Mouse (Mus musculus) heart, embryonic 11.5 days (tissue): ENCODE measurements around the gene Map2k4. TPM values are rescaled to one million over a fixed set of nuclear protein-coding genes. Genes with fewer than 3 reads are reported as not detected.

Experiments
- ATAC-seq: fragments of 200-750 bp; cut with Nextera tagmentation; replicated peaks from 2 replicates; pipeline ENCODE4 v1.8.0; 2017; ENCODE audit warnings: moderate library complexity; ENCODE audit not compliant: insufficient number of reproducible peaks, low FRiP score, low TSS enrichment
- H3K27ac ChIP-seq: fragments of 300-500 bp; sonication (generic); 2 replicates; pipeline ENCODE4 v1.5.1; 2014; ENCODE audit warnings: mild to moderate bottlenecking, low read depth, low read length
- H3K27me3 ChIP-seq: fragments of 300-500 bp; sonication (generic); 2 replicates; pipeline ENCODE4 v1.6.1; 2014; ENCODE audit warnings: mild to moderate bottlenecking, low read length, mixed read lengths; ENCODE audit not compliant: control insufficient read depth, insufficient read depth
- H3K36me3 ChIP-seq: fragments of 300-500 bp; sonication (generic); 2 replicates; pipeline ENCODE4 v1.6.1; 2014; ENCODE audit warnings: mild to moderate bottlenecking, low read length, moderate library complexity, mixed read lengths; ENCODE audit not compliant: control insufficient read depth, insufficient read depth
- H3K4me1 ChIP-seq: fragments of 300-500 bp; sonication (generic); 2 replicates; pipeline ENCODE4 v1.6.1; 2014; ENCODE audit warnings: low read length; ENCODE audit not compliant: control insufficient read depth, insufficient read depth
- H3K4me2 ChIP-seq: fragments of 300-500 bp; sonication (generic); 2 replicates; pipeline ENCODE4 v1.6.1; 2014; ENCODE audit warnings: mild to moderate bottlenecking, moderate library complexity
- H3K4me3 ChIP-seq: fragments of 300-500 bp; sonication (generic); 2 replicates; pipeline ENCODE4 v1.5.1; 2014; ENCODE audit warnings: low read depth, low read length
- H3K9ac ChIP-seq: fragments of 300-500 bp; sonication (generic); 2 replicates; pipeline ENCODE4 v1.6.1; 2014; ENCODE audit warnings: mild to moderate bottlenecking, low read depth, low read length, moderate library complexity
- H3K9me3 ChIP-seq: fragments of 300-500 bp; sonication (generic); replicated peaks from 2 replicates; pipeline ENCODE4 v1.6.1; 2016; ENCODE audit warnings: low read length; ENCODE audit not compliant: control insufficient read depth
- WGBS: fragments of 180-500 bp; shearing (Covaris S2); extraction: QIAGEN DNeasy Blood & Tissue Kit; methylation state at CpG from one replicate; pipeline ENCODE4 v1.1.7; 2014; ENCODE audit not compliant: insufficient replicate concordance; 5-methylcytosine and 5-hydroxymethylcytosine counted together
- polyA plus RNA-seq: library from polyadenylated mRNA; unstranded; fragments of >200 nt; fragmentation: Nextera tagmentation; extraction: Ambion mirVana; gene quantifications from 2 replicates; pipeline ENCODE4 v1.2.1, GENCODE M21; 2014

Gene Map2k4
- 80.0 and 81.5 TPM in 2 replicates for polyA plus RNA-seq

DNA sequence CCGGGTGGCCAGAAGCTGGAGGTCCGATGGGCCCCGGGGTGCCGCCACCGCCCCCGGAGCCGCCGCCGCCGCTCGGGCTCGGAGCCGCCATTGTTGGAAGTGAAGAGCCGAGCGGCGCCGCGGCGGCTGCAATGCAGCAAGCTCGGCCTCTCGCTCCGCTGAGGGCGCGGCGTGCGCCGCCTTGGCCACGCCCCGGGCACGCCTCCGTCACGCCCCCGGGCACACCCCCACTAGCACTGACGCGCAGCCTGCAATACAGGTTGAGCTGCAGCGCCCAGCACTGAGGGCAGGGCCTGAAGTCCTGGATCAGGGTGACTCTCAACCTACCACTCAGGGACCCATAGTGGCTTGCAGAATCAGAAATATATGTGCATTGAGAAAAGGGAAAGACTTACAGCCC lies at the start of gene Map2k4:
Map2k4 (minus strand) TSS at position 144 of the 400 bp plus-strand sequence.
- WGBS: under 1% methylated on average over 36 of the region's 36 CpGs
- ATAC-seq: peak; percentile 99
- Histone ChIP-seq H3K36me3 (no peaks in the 10 kb centered on the region), H3K9ac (peak within 1 kb of the TSS; percentile 97), H3K4me3 (peak within 1 kb of the TSS; percentile 97), H3K9me3 (no peaks in the 10 kb centered on the region), H3K4me1 (peaks cover 11% of the 10 kb centered on the region), H3K27ac (peak within 1 kb of the TSS; percentile 87), H3K27me3 (no peaks in the 10 kb centered on the region), H3K4me2 (peak within 1 kb of the TSS; percentile 82)

DNA sequence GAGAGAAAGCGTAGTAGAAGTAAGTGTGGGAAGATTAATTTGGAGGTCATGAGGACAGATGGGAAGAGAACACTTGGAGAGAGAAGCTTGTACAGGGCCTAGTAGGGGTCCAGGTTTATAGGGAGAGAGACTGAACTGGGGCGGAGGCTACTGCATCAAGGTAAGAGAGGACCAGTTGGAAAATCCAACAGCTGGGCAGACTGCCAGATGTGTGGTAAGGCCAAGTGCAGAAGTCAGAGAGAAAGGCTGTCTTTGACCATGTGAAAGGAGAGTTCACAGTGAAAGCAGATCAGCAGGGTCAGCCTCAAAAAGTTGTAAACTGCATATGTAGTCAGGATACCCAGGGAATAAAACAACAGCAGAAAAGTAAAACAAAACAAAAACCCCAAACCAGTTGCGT lies 36.5 kb upstream of the Map2k4 start:
- H3K4me3 ChIP-seq: no peak overlapping the region
- H3K4me2 ChIP-seq: no peak overlapping the region
- WGBS: 88% methylated on average over 3 of the region's 3 CpGs
- H3K36me3 ChIP-seq: peaks cover 23% of the 10 kb centered on the region
- no peaks in the 10 kb centered on the region for H3K4me1 ChIP-seq
- H3K27me3 ChIP-seq: no peaks in the 10 kb centered on the region
- no peak overlapping the region for H3K9ac ChIP-seq
- no peaks in the 10 kb centered on the region for H3K9me3 ChIP-seq
- H3K27ac ChIP-seq: no peak overlapping the region
- ATAC-seq: no peak

- Histone ChIP-seq H3K9ac (no peak overlapping the region), H3K9me3 (no peaks in the 10 kb centered on the region), H3K4me2 (no peak overlapping the region), H3K36me3 (peaks cover 19% of the 10 kb centered on the region), H3K27ac (no peak overlapping the region), H3K4me3 (no peak overlapping the region), H3K27me3 (no peaks in the 10 kb centered on the region), H3K4me1 (no peaks in the 10 kb centered on the region; the same call in 1 of the 2 replicates)
- ATAC-seq: no peak
- 16% methylated on average over 7 of the region's 7 CpGs for WGBS
These were observed 32.8 kb upstream of the Map2k4 start for GRCm38 (mm10) chr11:65820877-65821276.

GRCm38 (mm10) chr11:65820280-65820679 lies 32.2 kb upstream of the Map2k4 start:
- Histone ChIP-seq H3K4me3 (no peak overlapping the region), H3K36me3 (peaks cover 21% of the 10 kb centered on the region), H3K27me3 (no peaks in the 10 kb centered on the region), H3K4me2 (no peak overlapping the region), H3K9ac (no peak overlapping the region), H3K9me3 (no peaks in the 10 kb centered on the region), H3K27ac (no peak overlapping the region), H3K4me1 (no peaks in the 10 kb centered on the region; the same call in 1 of the 2 replicates)
- 68% methylated on average over 5 of the region's 5 CpGs for WGBS
- no peak for ATAC-seq

DNA sequence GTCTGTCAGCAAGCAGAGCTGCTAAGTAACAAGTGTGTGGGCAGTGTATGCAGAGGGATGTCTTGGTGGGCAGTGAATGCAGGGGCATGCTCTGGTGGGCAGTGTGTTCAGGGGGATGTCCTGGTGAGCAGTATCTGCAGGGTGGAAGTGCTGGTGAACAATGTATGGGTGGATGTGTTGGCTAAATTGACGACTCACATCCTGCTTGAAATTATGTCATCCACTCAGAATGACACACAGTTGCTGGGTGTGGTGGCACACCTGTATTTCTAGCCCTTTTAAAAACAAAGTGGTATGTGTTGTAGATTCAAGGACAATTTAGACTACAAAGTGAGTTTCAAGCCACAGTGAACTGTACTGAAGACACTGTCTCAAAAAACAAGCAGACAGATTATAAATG lies 30.1 kb upstream of the Map2k4 start:
- ATAC-seq: no peak
- Histone ChIP-seq H3K4me2 (no peak overlapping the region), H3K9me3 (no peaks in the 10 kb centered on the region), H3K27ac (no peak overlapping the region), H3K36me3 (peaks cover 14% of the 10 kb centered on the region), H3K9ac (no peak overlapping the region), H3K4me1 (no peaks in the 10 kb centered on the region; the same call in 1 of the 2 replicates), H3K27me3 (no peaks in the 10 kb centered on the region), H3K4me3 (no peak overlapping the region)
- 66% methylated on average over 1 of the region's 1 CpGs for WGBS

- H3K4me1 ChIP-seq: no peaks in the 10 kb centered on the region; the same call in 1 of the 2 replicates
- H3K4me3 ChIP-seq: no peak overlapping the region
- no peak overlapping the region for H3K9ac ChIP-seq
- no peak overlapping the region for H3K27ac ChIP-seq
- H3K9me3 ChIP-seq: no peaks in the 10 kb centered on the region
- no peaks in the 10 kb centered on the region for H3K27me3 ChIP-seq
- H3K4me2 ChIP-seq: no peak overlapping the region
- H3K36me3 ChIP-seq: peaks cover 3% of the 10 kb centered on the region; the same call in 1 of the 2 replicates
- WGBS: 51% methylated on average over 6 of the region's 6 CpGs
- ATAC-seq: no peak
These were observed 28.1 kb upstream of the Map2k4 start for GRCm38 (mm10) chr11:65816237-65816636.

DNA sequence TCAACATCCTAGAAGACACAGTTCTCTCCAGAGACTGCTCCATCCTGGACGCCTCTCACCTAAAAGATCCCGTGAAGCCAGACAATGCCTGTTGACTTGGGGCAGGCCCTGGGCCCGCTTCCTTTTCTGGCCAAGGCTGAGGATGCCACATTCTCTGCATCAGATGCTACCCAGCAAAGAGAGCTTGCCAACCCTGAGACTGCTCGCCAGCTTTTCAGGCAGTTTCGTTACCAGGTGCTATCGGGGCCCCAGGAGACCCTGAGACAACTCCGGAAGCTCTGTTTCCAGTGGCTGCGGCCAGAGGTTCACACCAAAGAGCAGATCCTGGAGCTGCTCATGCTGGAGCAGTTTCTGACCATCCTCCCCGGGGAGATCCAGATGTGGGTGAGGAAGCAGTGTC lies 26.3 kb upstream of the Map2k4 start:
- no peak for ATAC-seq
- Histone ChIP-seq H3K27ac (no peak overlapping the region), H3K9ac (no peak overlapping the region), H3K27me3 (no peaks in the 10 kb centered on the region), H3K36me3 (peaks cover 3% of the 10 kb centered on the region; the same call in 1 of the 2 replicates), H3K9me3 (no peaks in the 10 kb centered on the region), H3K4me2 (no peak overlapping the region), H3K4me3 (no peak overlapping the region), H3K4me1 (no peaks in the 10 kb centered on the region; the same call in none of the 2 replicates)
- WGBS: 91% methylated on average over 9 of the region's 9 CpGs

GRCm38 (mm10) chr11:65812088-65812487 lies 24.0 kb upstream of the Map2k4 start:
- no peak for ATAC-seq
- Histone ChIP-seq H3K9ac (no peak overlapping the region), H3K4me1 (peaks cover 4% of the 10 kb centered on the region), H3K27ac (no peak overlapping the region), H3K36me3 (peaks cover 3% of the 10 kb centered on the region; the same call in 1 of the 2 replicates), H3K27me3 (no peaks in the 10 kb centered on the region), H3K4me2 (no peak overlapping the region), H3K4me3 (no peak overlapping the region), H3K9me3 (no peaks in the 10 kb centered on the region)
- 33% methylated on average over 5 of the region's 5 CpGs for WGBS

- no peaks in the 10 kb centered on the region for H3K27me3 ChIP-seq
- H3K9ac ChIP-seq: peak overlapping the region; percentile 68
- peaks cover 4% of the 10 kb centered on the region for H3K4me1 ChIP-seq
- WGBS: 43% methylated on average over 7 of the region's 7 CpGs
- peak overlapping the region; percentile 77 for H3K4me2 ChIP-seq
- no peaks in the 10 kb centered on the region for H3K36me3 ChIP-seq
- ATAC-seq: no peak
- H3K9me3 ChIP-seq: no peaks in the 10 kb centered on the region
- peak overlapping the region; percentile 60 for H3K4me3 ChIP-seq
- peak overlapping the region; percentile 75 for H3K27ac ChIP-seq
These were observed 19.5 kb upstream of the Map2k4 start for GRCm38 (mm10) chr11:65807601-65808000.
